Mouse (Mus musculus): ENCODE measurements around the gene Gsg1. TPM values are rescaled to one million over a fixed set of nuclear protein-coding genes. Genes with fewer than 3 reads are reported as not detected.
A peak's percentile ranks its signal among the peaks of the same experiment; 100 is the strongest.

The Gsg1 gene
- polyA plus RNA-seq, 1 experiment from 2014 or later, result 0.55 TPM

DNA sequence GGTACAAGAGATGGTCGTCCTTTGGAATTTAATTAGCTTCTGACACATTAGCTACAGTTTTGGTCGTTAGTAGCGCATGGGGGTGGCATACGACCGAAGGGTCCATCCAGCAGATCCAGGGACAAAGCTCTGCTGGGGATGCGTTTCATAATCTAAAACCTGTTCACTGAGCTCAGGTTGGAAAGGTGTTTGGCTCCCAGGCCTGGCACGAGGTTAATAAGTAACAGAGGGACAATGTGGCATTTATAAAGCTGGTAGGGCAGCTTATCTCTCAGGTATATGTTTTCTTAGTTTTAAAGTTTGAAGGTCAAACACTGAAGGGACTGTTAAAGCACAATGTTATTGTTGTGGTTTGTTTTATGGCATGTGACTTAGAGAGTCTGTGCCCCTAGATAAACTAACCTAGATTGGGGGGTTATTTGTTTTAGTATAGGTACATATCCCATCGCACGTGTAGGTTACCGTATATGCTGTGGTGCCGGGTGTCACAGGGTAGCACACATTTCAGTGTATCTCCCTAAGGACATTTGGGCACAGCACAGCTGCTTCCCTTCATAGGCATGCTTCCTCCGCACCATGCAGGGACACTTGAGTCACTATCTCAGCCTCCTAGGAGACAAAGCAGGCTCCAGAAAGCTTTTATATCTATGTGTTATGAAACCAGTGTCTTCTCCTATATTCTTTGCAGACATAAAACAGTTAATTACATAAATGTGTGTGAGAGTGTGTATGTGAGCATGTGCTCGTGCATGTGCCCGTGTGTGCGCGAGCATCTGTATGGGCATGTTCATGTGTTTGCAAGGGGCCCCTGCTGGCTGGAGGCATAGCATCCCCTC is 53.8 kb downstream of the Gsg1 start:
- peaks cover 16% of the 10 kb centered on the region for H3K4me1 ChIP-seq (ENCODE audit: insufficient read depth, low read length)
- H3K27ac ChIP-seq (ENCODE audit: low read length), result peak overlapping the region; percentile 63
- ATAC-seq (ENCODE audit: low FRiP score, low TSS enrichment), result no peak
- H3K27me3 ChIP-seq (ENCODE audit: insufficient read depth, low read length), result no peaks in the 10 kb centered on the region
- H3K36me3 ChIP-seq (ENCODE audit: insufficient read depth, low read length), result no peaks in the 10 kb centered on the region
- no peaks in the 10 kb centered on the region for H3K9me3 ChIP-seq (ENCODE audit: low read length)
- WGBS, result 69% methylated on average over 16 of the region's 16 CpGs
- H3K4me3 ChIP-seq (ENCODE audit: low read length), result no peak overlapping the region
- H3K9ac ChIP-seq (replicated peaks; ENCODE audit: low read length), result 0 out of 2 replicates have a peak overlapping the region, but pooled peaks have one; percentile 24
- peak overlapping the region; percentile 15 for H3K4me2 ChIP-seq (replicated peaks; ENCODE audit: low read depth, low read length)

- no peaks in the 10 kb centered on the region for H3K9me3 ChIP-seq (ENCODE audit: low read length)
Measured at GRCm38 (mm10) chr6:135198726-135199125, 55.4 kb downstream of the Gsg1 start.

DNA sequence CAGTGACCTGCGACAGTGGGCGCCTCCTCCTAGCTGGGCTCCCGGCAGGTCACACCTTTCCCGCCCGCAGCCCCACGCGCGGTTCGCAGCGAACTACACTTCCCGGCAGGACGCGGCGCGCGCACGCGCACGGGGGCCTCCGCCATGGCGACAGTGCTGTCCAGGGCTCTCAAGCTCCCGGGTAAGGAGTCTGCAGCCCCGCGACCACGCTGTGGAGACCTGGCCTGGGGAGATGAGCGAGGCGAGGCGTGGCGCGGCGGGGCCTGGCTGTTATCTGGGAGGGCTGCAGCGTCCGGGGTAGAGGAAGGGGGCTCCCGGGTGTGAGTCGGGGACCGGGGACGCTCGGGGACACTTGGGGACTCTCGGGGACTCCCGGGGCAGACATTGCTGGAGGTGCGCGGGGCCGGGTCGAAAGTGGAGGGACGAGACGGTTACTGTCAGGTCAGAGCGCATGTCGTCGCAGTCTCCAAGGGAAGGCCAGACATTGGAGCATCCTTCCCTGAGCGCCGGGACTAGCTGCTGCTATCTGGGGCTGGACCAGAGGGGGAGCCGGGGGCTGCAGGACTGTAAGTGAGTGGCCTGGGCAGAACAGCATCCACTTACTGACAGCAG is 56.1 kb downstream of the Gsg1 start, which contains the start of the genes Fam234b and Hebp1:
Gene Fam234b (plus strand): TSS at position 57 of the 612 bp plus-strand sequence.
Gene Hebp1 (minus strand): TSS at position 102 of the 612 bp plus-strand sequence.
- peak within 1 kb of the TSS; percentile 77 for H3K4me2 ChIP-seq (replicated peaks; ENCODE audit: low read depth, low read length)
- no peaks in the 10 kb centered on the region for H3K27me3 ChIP-seq (ENCODE audit: insufficient read depth, low read length)
- peak within 1 kb of the TSS; percentile 86 for H3K4me3 ChIP-seq (ENCODE audit: low read length)
- H3K36me3 ChIP-seq (ENCODE audit: insufficient read depth, low read length), result no peaks in the 10 kb centered on the region
- peaks cover 20% of the 10 kb centered on the region for H3K4me1 ChIP-seq (ENCODE audit: insufficient read depth, low read length)
- H3K9me3 ChIP-seq (ENCODE audit: low read length), result no peaks in the 10 kb centered on the region
- under 1% methylated on average over 48 of the region's 52 CpGs for WGBS
- ATAC-seq (ENCODE audit: low FRiP score, low TSS enrichment), result peak; percentile 86
- H3K9ac ChIP-seq (replicated peaks; ENCODE audit: low read length), result peak within 1 kb of the TSS; percentile 88
- H3K27ac ChIP-seq (ENCODE audit: low read length), result peak within 1 kb of the TSS; percentile 80

More at GRCm38 (mm10) chr6:135198726-135199125, 55.4 kb downstream of the Gsg1 start:
- no peak for ATAC-seq (ENCODE audit: low FRiP score, low TSS enrichment)
- WGBS, result 57% methylated on average over 6 of the region's 6 CpGs
- peak overlapping the region; percentile 77 for H3K4me2 ChIP-seq (replicated peaks; ENCODE audit: low read depth, low read length)
- H3K27me3 ChIP-seq (ENCODE audit: insufficient read depth, low read length), result no peaks in the 10 kb centered on the region
- no peaks in the 10 kb centered on the region for H3K36me3 ChIP-seq (ENCODE audit: insufficient read depth, low read length)
- H3K27ac ChIP-seq (ENCODE audit: low read length), result peak overlapping the region; percentile 80
- H3K4me1 ChIP-seq (ENCODE audit: insufficient read depth, low read length), result peaks cover 18% of the 10 kb centered on the region
- H3K4me3 ChIP-seq (ENCODE audit: low read length), result peak overlapping the region; percentile 86
- peak overlapping the region; percentile 88 for H3K9ac ChIP-seq (replicated peaks; ENCODE audit: low read length)

DNA sequence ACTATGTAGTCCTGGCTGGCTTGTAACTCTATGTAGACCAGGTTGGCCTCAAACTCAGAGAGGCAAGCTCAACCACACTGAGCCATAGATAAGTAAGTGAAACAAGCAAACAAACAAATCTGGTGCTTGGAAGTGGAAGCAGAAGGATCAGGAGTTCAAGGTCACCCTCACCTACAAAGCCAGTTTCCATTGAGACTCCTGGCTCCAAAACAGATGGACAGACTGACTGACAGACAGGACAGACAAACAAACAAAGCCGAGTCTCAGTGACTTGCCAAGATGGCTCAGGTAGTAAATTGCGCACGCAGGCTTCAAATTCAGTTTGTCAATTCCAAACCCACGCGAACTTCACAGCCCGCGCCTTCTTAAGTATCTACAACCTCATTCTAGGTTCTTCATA is 56.7 kb downstream of the Gsg1 start:
- no peak for ATAC-seq (ENCODE audit: low FRiP score, low TSS enrichment)
- H3K9me3 ChIP-seq (ENCODE audit: low read length), result no peaks in the 10 kb centered on the region
- H3K27ac ChIP-seq (ENCODE audit: low read length), result peak overlapping the region; percentile 80
- no peaks in the 10 kb centered on the region for H3K27me3 ChIP-seq (ENCODE audit: insufficient read depth, low read length)
- peak overlapping the region; percentile 77 for H3K4me2 ChIP-seq (replicated peaks; ENCODE audit: low read depth, low read length)
- WGBS, result 20% methylated on average over 7 of the region's 7 CpGs
- peak overlapping the region; percentile 86 for H3K4me3 ChIP-seq (ENCODE audit: low read length)
- H3K9ac ChIP-seq (replicated peaks; ENCODE audit: low read length), result peak overlapping the region; percentile 88
- peaks cover 20% of the 10 kb centered on the region for H3K4me1 ChIP-seq (ENCODE audit: insufficient read depth, low read length)
- no peaks in the 10 kb centered on the region for H3K36me3 ChIP-seq (ENCODE audit: insufficient read depth, low read length)

DNA sequence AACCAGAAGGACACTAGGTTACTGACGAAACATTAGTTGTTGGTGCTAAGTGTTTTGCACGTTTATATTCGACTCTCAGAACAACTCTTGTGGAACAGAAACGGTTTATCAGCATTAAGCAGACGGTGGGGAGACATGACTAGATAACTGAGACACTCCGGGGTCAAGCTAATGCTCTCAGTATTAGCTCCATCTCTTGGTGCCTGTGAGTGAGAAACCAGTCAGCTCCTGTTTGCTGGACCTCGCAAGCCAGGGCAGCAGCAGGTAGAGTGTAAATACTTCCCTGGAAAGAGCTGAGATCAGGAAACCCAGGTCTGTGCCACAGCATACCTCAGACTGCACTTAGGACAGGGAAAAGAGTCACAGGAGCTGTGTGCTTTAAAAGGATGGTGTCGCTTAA is 57.4 kb downstream of the Gsg1 start:
- WGBS, result 62% methylated on average over 8 of the region's 8 CpGs
- Histone ChIP-seq H3K4me3 (ENCODE audit: low read length) (no peak overlapping the region), H3K4me1 (ENCODE audit: insufficient read depth, low read length) (peaks cover 20% of the 10 kb centered on the region), H3K36me3 (ENCODE audit: insufficient read depth, low read length) (no peaks in the 10 kb centered on the region), H3K9me3 (ENCODE audit: low read length) (no peaks in the 10 kb centered on the region), H3K27me3 (ENCODE audit: insufficient read depth, low read length) (no peaks in the 10 kb centered on the region), H3K4me2 (replicated peaks; ENCODE audit: low read depth, low read length) (no peak overlapping the region), H3K9ac (replicated peaks; ENCODE audit: low read length) (no peak overlapping the region), H3K27ac (ENCODE audit: low read length) (peak overlapping the region; percentile 41; the same call in 1 of the 2 replicates)
- no peak for ATAC-seq (ENCODE audit: low FRiP score, low TSS enrichment)

- ATAC-seq (ENCODE audit: low FRiP score, low TSS enrichment), result no peak
- no peak overlapping the region for H3K4me3 ChIP-seq (ENCODE audit: low read length)
- no peaks in the 10 kb centered on the region for H3K27me3 ChIP-seq (ENCODE audit: insufficient read depth, low read length)
- H3K9ac ChIP-seq (replicated peaks; ENCODE audit: low read length), result no peak overlapping the region
- H3K4me1 ChIP-seq (ENCODE audit: insufficient read depth, low read length), result peaks cover 12% of the 10 kb centered on the region
- H3K4me2 ChIP-seq (replicated peaks; ENCODE audit: low read depth, low read length), result no peak overlapping the region
- H3K27ac ChIP-seq (ENCODE audit: low read length), result no peak overlapping the region
- H3K9me3 ChIP-seq (ENCODE audit: low read length), result no peaks in the 10 kb centered on the region
- no peaks in the 10 kb centered on the region for H3K36me3 ChIP-seq (ENCODE audit: insufficient read depth, low read length)
- 82% methylated on average over 4 of the region's 4 CpGs for WGBS
Measured at GRCm38 (mm10) chr6:135194907-135195306, 59.2 kb downstream of the Gsg1 start.

GRCm38 (mm10) chr6:135193733-135194132 is 60.4 kb downstream of the Gsg1 start:
- Histone ChIP-seq H3K4me3 (ENCODE audit: low read length) (no peak overlapping the region), H3K4me2 (replicated peaks; ENCODE audit: low read depth, low read length) (no peak overlapping the region), H3K9me3 (ENCODE audit: low read length) (no peaks in the 10 kb centered on the region), H3K9ac (replicated peaks; ENCODE audit: low read length) (no peak overlapping the region), H3K27ac (ENCODE audit: low read length) (no peak overlapping the region), H3K27me3 (ENCODE audit: insufficient read depth, low read length) (no peaks in the 10 kb centered on the region), H3K36me3 (ENCODE audit: insufficient read depth, low read length) (no peaks in the 10 kb centered on the region), H3K4me1 (ENCODE audit: insufficient read depth, low read length) (peaks cover 11% of the 10 kb centered on the region; the same call in 1 of the 2 replicates)
- 27% methylated on average over 4 of the region's 4 CpGs for WGBS
- no peak for ATAC-seq (ENCODE audit: low FRiP score, low TSS enrichment)

DNA sequence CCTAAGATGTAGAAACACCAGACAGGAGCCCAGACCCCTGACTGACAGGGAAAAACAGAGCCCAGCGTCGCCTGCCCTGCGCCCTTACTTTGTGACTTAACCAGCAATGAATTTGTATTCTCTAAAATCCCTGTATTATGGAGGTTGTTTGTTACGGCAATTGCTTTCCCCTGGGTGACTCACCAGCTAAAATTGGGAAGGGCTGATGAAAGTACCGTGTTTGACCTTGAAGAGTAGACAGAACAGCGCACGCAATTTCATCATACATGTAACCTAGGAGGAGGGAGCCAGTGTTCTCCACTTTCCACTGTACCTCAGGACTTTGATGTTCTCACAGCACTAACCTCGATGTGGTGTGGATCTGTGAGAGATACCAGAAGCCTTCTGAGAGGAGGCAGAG is 61.2 kb downstream of the Gsg1 start:
- ATAC-seq (ENCODE audit: low FRiP score, low TSS enrichment), result no peak
- Histone ChIP-seq H3K9me3 (ENCODE audit: low read length) (no peaks in the 10 kb centered on the region), H3K4me3 (ENCODE audit: low read length) (no peak overlapping the region), H3K4me1 (ENCODE audit: insufficient read depth, low read length) (peaks cover 8% of the 10 kb centered on the region; the same call in 1 of the 2 replicates), H3K9ac (replicated peaks; ENCODE audit: low read length) (no peak overlapping the region), H3K4me2 (replicated peaks; ENCODE audit: low read depth, low read length) (no peak overlapping the region), H3K36me3 (ENCODE audit: insufficient read depth, low read length) (no peaks in the 10 kb centered on the region), H3K27me3 (ENCODE audit: insufficient read depth, low read length) (no peaks in the 10 kb centered on the region), H3K27ac (ENCODE audit: low read length) (no peak overlapping the region)
- WGBS, result 75% methylated on average over 8 of the region's 8 CpGs

DNA sequence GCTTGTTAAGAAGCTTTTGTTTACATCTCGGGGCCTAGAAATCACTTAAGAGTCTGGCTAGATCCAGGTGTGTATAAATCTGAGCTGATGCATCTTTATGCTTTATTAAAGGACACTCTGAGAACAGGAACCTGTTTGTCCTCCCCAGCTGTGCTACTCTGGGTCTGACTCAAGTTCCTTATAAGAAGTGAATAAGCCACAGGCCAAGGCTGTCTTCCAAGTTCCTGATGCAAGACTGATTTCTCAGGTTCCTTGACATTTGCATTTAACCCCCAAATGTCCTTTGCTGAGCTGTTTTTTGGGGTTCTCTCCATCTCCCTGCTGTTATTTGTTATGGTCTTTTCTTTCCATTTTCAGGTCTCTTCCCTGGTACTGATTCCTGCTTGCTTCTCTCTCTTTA is 62.2 kb downstream of the Gsg1 start:
- H3K36me3 ChIP-seq (ENCODE audit: insufficient read depth, low read length), result no peaks in the 10 kb centered on the region
- H3K27ac ChIP-seq (ENCODE audit: low read length), result no peak overlapping the region
- no peak overlapping the region for H3K4me2 ChIP-seq (replicated peaks; ENCODE audit: low read depth, low read length)
- H3K4me1 ChIP-seq (ENCODE audit: insufficient read depth, low read length), result peaks cover 7% of the 10 kb centered on the region; the same call in 1 of the 2 replicates
- 94% methylated on average over 1 of the region's 1 CpGs for WGBS
- H3K9ac ChIP-seq (replicated peaks; ENCODE audit: low read length), result no peak overlapping the region
- H3K27me3 ChIP-seq (ENCODE audit: insufficient read depth, low read length), result no peaks in the 10 kb centered on the region
- H3K4me3 ChIP-seq (ENCODE audit: low read length), result no peak overlapping the region
- no peaks in the 10 kb centered on the region for H3K9me3 ChIP-seq (ENCODE audit: low read length)
- ATAC-seq (ENCODE audit: low FRiP score, low TSS enrichment), result no peak

GRCm38 (mm10) chr6:135190122-135190521 is 64.0 kb downstream of the Gsg1 start:
- Histone ChIP-seq H3K9me3 (ENCODE audit: low read length) (no peaks in the 10 kb centered on the region), H3K36me3 (ENCODE audit: insufficient read depth, low read length) (no peaks in the 10 kb centered on the region), H3K27me3 (ENCODE audit: insufficient read depth, low read length) (no peaks in the 10 kb centered on the region), H3K4me1 (ENCODE audit: insufficient read depth, low read length) (peaks cover 10% of the 10 kb centered on the region; the same call in 1 of the 2 replicates), H3K9ac (replicated peaks; ENCODE audit: low read length) (no peak overlapping the region), H3K27ac (ENCODE audit: low read length) (no peak overlapping the region), H3K4me3 (ENCODE audit: low read length) (no peak overlapping the region), H3K4me2 (replicated peaks; ENCODE audit: low read depth, low read length) (no peak overlapping the region)
- 66% methylated on average over 6 of the region's 6 CpGs for WGBS
- ATAC-seq (ENCODE audit: low FRiP score, low TSS enrichment), result no peak
